Mouse (Mus musculus): ENCODE data around the gene Cherp.

Gene Cherp

GRCm38 (mm10) chr8:72474826-72475546, at the start of gene Cherp:
Cherp (minus strand) TSS chr8:72475226.
- peak; percentile 99 for DNase-seq (ENCODE audit: low read depth, low spot score)

GRCm38 (mm10) chr8:72521888-72522287, 46.9 kb upstream of the Cherp start:
- no peak for DNase-seq (ENCODE audit: low read depth, low spot score)

GRCm38 (mm10) chr8:72517421-72517988, 42.5 kb upstream of the Cherp start:
- DNase-seq (ENCODE audit: low read depth, low spot score), result no peak

- no peak for DNase-seq (ENCODE audit: low read depth, low spot score)
These were observed 38.1 kb upstream of the Cherp start for GRCm38 (mm10) chr8:72513158-72513557.

- DNase-seq (ENCODE audit: low read depth, low spot score), result no peak
These were observed 37.6 kb upstream of the Cherp start for GRCm38 (mm10) chr8:72512648-72513047.

GRCm38 (mm10) chr8:72507505-72507904, 32.5 kb upstream of the Cherp start:
- DNase-seq (ENCODE audit: low read depth, low spot score), result no peak

- DNase-seq (ENCODE audit: low read depth, low spot score), result no peak
These were observed 29.8 kb upstream of the Cherp start for GRCm38 (mm10) chr8:72504637-72505314.

GRCm38 (mm10) chr8:72504137-72504536, 29.1 kb upstream of the Cherp start:
- DNase-seq (ENCODE audit: low read depth, low spot score), result no peak

- DNase-seq (ENCODE audit: low read depth, low spot score), result no peak
These were observed 25.5 kb upstream of the Cherp start for GRCm38 (mm10) chr8:72500521-72500931.

- no peak for DNase-seq (ENCODE audit: low read depth, low spot score)
These were observed 24.7 kb upstream of the Cherp start for GRCm38 (mm10) chr8:72499521-72500284.

GRCm38 (mm10) chr8:72498527-72498926, 23.5 kb upstream of the Cherp start:
- no peak for DNase-seq (ENCODE audit: low read depth, low spot score)

- DNase-seq (ENCODE audit: low read depth, low spot score), result no peak
These were observed 22.9 kb upstream of the Cherp start for GRCm38 (mm10) chr8:72497911-72498310.

GRCm38 (mm10) chr8:72496217-72496616, 21.2 kb upstream of the Cherp start:
- no peak for DNase-seq (ENCODE audit: low read depth, low spot score)

GRCm38 (mm10) chr8:72495411-72496111, 20.5 kb upstream of the Cherp start:
- DNase-seq (ENCODE audit: low read depth, low spot score), result no peak

GRCm38 (mm10) chr8:72493381-72493780, 18.4 kb upstream of the Cherp start:
- DNase-seq (ENCODE audit: low read depth, low spot score), result no peak

- DNase-seq (ENCODE audit: low read depth, low spot score), result peak; percentile 100
These were observed 17.6 kb upstream of the Cherp start for GRCm38 (mm10) chr8:72492622-72493081.

GRCm38 (mm10) chr8:72491680-72492621, 16.9 kb upstream of the Cherp start, which contains the start of gene Slc35e1:
Slc35e1 (minus strand) TSS chr8:72492614.
- peak; percentile 84 for DNase-seq (ENCODE audit: low read depth, low spot score)

- DNase-seq (ENCODE audit: low read depth, low spot score), result no peak
These were observed 16.0 kb upstream of the Cherp start for GRCm38 (mm10) chr8:72491017-72491416.

GRCm38 (mm10) chr8:72487014-72487413, 12.0 kb upstream of the Cherp start:
- no peak for DNase-seq (ENCODE audit: low read depth, low spot score)

All from CD4-positive helper T cell, adult 2 months (primary cell).